Mouse (Mus musculus) spleen, adult 12 weeks (tissue): ENCODE measurements around the gene Eapp.
A peak's percentile ranks its signal among the peaks of the same experiment; 100 is the strongest.
"Not testable (repeated sequence)": the region's sequence is repeated elsewhere in the genome, so short reads cannot be mapped to it uniquely, and the experiment has no call there.

Experiments used
- DNase-seq: peaks from one replicate; pipeline ENCODE4 v3.0.0; 2022; ENCODE audit warnings: low spot score

The Eapp gene

DNA sequence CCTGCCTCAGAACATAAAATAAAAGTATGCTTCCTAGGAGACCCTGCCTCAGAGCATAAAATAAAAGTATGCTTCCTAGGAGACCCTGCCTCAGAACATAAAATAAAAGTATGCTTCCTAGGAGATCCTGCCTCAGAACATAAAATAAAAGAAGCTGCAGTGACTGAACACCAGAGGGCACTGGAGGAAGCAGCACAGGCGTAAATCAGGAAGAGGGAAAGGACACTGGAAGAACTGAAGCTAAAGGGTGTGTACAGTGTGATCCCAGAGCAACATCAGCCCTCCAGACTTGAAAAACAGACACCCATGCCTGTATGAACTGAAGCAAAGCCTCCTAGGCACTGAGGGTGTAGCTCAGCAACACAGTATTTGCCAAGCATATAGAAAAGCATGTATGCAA is 12.5 kb downstream of the Eapp start:
- DNase-seq, result no peak

DNA sequence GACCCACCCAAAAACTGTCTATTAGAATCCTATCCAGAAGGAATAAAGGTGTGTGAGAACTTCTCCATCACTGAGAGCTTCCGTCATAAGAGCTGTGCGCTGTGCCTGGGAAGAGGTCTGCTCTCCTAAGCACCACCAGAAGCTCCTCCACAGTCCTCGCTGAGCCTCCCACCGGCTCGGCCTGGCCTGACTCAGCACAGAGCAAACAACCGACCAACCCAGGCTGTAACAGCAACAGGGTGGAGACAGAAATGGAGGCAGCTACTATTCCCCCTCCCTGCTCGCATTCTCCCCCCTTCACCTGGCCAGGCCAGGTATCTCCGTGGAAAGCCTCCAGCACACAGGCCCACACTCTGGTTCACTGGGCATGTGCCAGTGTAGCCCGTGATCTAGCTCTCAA is 19.0 kb downstream of the Eapp start:
- DNase-seq, result no peak

GRCm38 (mm10) chr12:54675396-54675795 is 20.3 kb downstream of the Eapp start:
- no peak for DNase-seq

GRCm38 (mm10) chr12:54671262-54671661 is 24.4 kb downstream of the Eapp start:
- DNase-seq, result no peak

- no peak for DNase-seq
Measured at GRCm38 (mm10) chr12:54668141-54668540, 27.6 kb downstream of the Eapp start.

GRCm38 (mm10) chr12:54665526-54665925 is 30.2 kb downstream of the Eapp start:
- DNase-seq, result no peak

DNA sequence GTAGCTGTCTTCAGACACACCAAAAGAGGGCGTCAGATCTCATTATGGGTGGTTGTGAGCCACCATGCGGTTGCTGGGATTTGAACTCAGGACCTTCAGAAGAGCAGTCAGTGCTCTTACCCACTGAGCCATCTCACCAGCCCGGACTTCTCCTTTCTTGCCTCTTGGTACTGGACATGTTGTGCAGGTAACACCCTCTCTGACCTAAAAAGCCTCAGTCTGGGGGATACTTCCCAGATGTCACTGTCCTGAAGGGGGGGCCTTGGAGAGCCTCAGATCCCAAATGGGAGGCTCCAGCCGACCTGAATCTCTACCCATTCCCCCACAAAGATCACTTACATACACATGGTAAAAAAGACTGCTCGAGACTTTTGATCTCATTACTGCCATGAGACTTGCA is 34.2 kb downstream of the Eapp start:
- DNase-seq, result not testable (repeated sequence)

DNA sequence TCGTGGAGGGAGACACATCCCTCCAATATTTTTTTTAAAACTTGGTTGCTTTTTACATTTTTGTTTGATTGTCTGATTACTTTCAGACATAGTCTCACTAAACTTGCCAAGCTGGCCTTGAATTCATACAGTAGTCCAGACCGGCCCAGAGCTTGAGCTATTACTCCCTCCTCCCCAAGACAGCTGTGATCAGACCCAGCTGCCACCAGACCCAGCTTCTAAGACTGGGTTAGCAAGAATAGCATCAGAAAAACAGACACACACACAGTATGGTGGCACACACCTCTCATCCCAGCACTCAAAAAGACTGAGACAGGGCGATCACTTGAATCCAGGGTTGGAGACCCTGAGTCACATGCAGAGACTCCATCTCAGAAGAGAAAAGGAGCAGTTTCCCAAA is 35.8 kb downstream of the Eapp start:
- no peak for DNase-seq

- DNase-seq, result no peak
Measured at GRCm38 (mm10) chr12:54658425-54659092, 37.1 kb downstream of the Eapp start.

- no peak for DNase-seq
Measured at GRCm38 (mm10) chr12:54657951-54658350, 37.7 kb downstream of the Eapp start.

DNA sequence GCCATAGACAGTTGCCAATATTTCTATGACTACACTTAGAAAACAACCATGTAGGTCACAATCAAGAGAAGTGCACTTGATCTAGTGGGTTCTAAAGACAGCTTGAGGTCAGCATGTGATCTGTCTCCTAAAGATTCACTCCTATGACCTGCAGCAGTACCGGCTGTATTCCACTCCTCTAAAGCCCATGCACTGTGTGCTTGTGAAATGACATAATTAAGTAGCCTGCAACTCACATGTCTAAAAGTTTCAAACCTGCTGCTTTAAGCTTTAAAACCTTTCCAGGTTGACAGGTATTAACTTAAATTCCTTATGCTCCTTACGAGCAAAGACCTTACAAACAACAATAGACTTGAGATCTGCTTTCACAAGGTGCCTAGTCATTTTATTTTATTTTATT is 38.5 kb downstream of the Eapp start:
- DNase-seq, result no peak

GRCm38 (mm10) chr12:54656396-54657171 is 39.1 kb downstream of the Eapp start, which contains the start of gene Sptssa:
TSS of gene Sptssa (minus strand) at chr12:54656573.
- DNase-seq, result peak; percentile 93

DNA sequence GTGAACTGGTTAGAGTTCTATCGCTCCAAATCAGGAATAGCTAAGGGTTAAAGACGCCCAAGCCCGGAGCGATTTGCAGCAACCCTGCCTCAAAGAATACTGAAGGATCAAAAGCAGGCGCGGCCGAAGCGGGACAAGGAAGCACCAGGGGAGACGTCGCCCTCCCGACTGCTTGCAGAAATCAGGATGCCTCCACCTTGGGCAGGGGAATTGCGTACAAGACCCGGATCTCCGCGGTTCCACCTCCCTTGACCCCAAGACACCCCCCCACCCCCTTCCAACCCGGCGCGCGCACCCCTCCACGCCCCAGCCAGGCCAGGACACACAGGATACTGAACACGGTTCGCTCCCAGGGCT is 39.7 kb downstream of the Eapp start:
- DNase-seq, result peak; percentile 36

- no peak for DNase-seq
Measured at GRCm38 (mm10) chr12:54655292-54656038, 40.2 kb downstream of the Eapp start.

- DNase-seq, result no peak
Measured at GRCm38 (mm10) chr12:54654741-54655140, 41.0 kb downstream of the Eapp start.

DNA sequence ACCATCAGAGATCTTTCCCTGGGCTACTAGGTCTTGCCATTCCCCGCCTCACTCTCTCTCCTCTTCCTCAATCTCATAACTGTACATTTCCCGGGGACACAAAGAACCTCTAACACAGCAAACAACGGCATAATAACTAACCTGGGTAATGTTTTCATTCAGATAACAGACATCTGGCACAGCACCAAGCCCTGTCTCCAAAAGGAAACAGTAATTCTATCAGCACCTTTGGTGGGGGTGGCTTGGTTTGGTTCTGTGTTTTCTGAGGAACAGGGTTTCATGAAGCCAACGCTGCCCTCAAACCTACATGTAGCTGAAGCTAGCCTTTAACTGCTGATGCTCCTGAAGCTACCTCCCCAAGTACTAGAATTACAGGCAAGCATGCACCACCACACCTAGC is 41.6 kb downstream of the Eapp start:
- no peak for DNase-seq

- no peak for DNase-seq
Measured at GRCm38 (mm10) chr12:54652346-54652745, 43.4 kb downstream of the Eapp start.

DNA sequence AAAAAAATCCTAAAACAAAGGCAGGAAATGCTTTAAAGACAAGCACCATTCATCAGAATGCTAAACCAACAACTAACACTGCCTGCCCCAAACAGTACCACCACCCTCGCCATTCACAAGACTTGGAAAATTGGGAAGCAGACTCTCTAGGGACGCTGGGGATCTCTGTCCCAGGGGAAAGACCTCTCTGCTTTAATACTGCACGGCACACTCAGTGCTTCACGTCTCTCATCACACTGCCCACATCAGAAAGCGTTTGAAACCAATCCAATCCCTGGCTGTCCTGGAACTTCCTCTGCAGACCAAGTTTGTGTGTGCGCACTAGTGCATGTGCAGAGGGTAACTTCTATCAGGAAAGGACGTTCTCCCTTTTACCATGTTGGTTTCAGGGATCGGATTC is 43.9 kb downstream of the Eapp start:
- no peak for DNase-seq

DNA sequence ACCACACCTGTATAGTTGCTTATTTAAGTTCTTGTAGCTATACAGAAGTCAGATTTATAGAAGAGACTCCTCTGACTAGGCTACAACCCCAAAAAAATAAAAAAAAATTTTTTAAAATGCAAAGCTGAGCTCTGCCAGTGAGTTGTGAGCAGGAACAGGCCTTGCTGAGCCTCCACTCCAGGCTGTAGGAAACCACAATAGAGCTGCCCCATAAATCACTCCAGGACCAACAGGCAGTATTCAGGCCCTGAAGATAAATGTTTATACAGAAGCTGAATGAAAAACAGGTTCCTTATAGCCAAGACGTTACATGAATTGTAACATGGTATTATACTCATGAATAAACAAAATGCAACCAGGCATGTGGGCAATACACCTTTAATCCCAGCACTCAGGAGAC is 44.5 kb downstream of the Eapp start:
- no peak for DNase-seq

- DNase-seq, result no peak
Measured at GRCm38 (mm10) chr12:54644947-54645346, 50.8 kb downstream of the Eapp start.

DNA sequence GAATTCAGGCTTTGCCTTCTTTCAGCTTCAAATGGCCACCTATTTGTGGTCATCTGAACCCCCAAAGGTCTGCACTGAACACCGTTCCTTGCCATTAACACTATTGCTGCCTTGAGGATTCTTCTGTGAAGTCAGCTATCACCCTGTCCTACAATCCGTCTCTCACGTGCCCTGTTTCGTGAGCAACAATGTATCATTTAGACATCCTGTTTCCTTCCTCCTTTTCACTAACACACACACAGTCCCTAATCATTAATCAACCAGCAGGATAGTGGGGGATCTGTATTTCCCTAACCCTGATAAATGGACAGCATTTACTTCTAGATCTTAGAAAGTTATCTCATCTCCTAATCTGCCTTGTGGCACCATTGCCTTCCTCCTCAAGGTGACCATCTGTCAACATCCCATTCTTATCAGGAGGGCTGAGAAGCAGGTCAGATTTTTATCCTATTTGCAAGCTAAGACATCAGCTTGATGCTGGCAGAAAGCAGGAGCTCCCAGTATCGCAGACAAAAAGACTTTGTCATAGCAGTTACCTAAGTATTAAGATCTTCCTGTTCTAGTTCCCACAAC is 52.3 kb downstream of the Eapp start:
- DNase-seq, result no peak

DNA sequence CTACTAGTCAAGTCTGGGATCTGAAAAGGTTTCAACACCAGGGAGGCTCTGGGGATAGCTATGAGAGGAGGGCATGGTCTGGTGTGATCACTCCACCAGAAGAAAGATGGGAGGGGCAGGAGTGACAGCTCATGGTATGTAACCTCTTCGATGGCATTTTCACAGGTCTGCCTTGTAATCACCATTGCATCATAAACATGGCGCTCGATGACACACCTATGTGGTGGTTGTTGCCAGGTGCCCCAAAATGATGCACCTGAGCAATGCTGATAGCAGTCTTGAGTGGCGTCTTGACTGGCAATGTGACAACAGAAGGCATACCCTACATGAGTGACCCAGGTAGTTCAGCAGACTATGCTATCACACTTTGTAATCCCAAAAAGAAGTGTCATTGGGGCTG is 54.3 kb downstream of the Eapp start:
- DNase-seq, result no peak

DNA sequence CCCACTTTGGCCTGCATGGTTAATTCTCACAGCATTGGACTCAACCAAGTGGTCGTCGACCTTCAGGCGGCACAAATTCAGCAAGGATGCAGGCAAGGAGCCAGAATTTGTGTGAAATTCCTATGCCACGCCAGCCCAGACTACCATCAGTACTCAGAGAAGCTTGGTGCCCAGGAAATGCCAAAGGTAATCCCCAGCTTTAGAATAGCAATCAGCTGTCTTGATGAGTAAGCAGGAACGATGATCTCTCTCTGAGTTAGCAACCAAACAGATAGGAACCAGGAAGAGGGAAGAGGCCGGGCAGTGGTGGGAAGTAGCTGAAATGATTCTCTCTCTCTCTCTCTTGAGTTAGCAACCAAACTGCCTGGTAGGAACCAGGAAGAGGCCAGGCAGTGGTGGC is 55.4 kb downstream of the Eapp start:
- DNase-seq, result no peak
